Mouse (Mus musculus) kidney, postnatal 0 days (tissue): ENCODE measurements around the gene Gm49336. TPM values are rescaled to one million over a fixed set of nuclear protein-coding genes. Genes with fewer than 3 reads are reported as not detected.

ENCODE experiments used
- ATAC-seq: fragments of 200-750 bp; cut with Nextera tagmentation; replicated peaks from 2 replicates; pipeline ENCODE4 v1.8.0; 2017; ENCODE audit warnings: low read depth, moderate number of reproducible peaks, moderate TSS enrichment, moderate library complexity; ENCODE audit not compliant: low FRiP score
- DNase-seq: peaks from one replicate; pipeline ENCODE4 v3.0.0-alpha.2; 2016; ENCODE audit warnings: low spot score
- H3K27ac ChIP-seq: fragments of 300-500 bp; sonication (generic); 2 replicates; pipeline ENCODE4 v1.5.1; 2014; ENCODE audit warnings: mild to moderate bottlenecking
- H3K27me3 ChIP-seq: fragments of 300-500 bp; sonication (generic); 2 replicates; pipeline ENCODE4 v1.6.1; 2014; ENCODE audit warnings: low read length, mixed read lengths; ENCODE audit not compliant: insufficient read depth
- H3K36me3 ChIP-seq: fragments of 300-500 bp; sonication (generic); 2 replicates; pipeline ENCODE4 v1.6.1; 2014; ENCODE audit warnings: low read length, mixed read lengths; ENCODE audit not compliant: insufficient read depth
- H3K4me1 ChIP-seq: fragments of 300-500 bp; sonication (generic); replicated peaks from 2 replicates; pipeline ENCODE4 v1.6.1; 2014; ENCODE audit warnings: antibody characterized with exemption, low read length, mixed read lengths; ENCODE audit not compliant: insufficient read depth
- H3K4me2 ChIP-seq: fragments of 300-500 bp; sonication (generic); 2 replicates; pipeline ENCODE4 v1.6.1; 2014; ENCODE audit warnings: mild to moderate bottlenecking, low read length, moderate library complexity, mixed read lengths
- H3K4me3 ChIP-seq: fragments of 300-500 bp; sonication (generic); replicated peaks from 2 replicates; pipeline ENCODE4 v1.5.1; 2014; ENCODE audit warnings: low read depth, low read length
- H3K9ac ChIP-seq: fragments of 300-500 bp; sonication (generic); 2 replicates; pipeline ENCODE4 v1.6.1; 2014; ENCODE audit warnings: low read depth, low read length
- H3K9me3 ChIP-seq: fragments of 300-500 bp; sonication (generic); replicated peaks from 2 replicates; pipeline ENCODE4 v1.6.1; 2016; ENCODE audit warnings: low read length, inconsistent platforms, mixed read lengths
- CTCF ChIP-seq: IDR thresholded peaks from 2 replicates; pipeline ENCODE4 v1.5.1; 2016; ENCODE audit warnings: antibody characterized with exemption, low read depth, mild to moderate bottlenecking, moderate library complexity
- WGBS: fragments of 180-500 bp; shearing (Covaris S2); extraction: QIAGEN DNeasy Blood & Tissue Kit; methylation state at CpG from one replicate; pipeline ENCODE4 v1.1.7; 2014; 5-methylcytosine and 5-hydroxymethylcytosine counted together
- polyA plus RNA-seq: library from polyadenylated mRNA; unstranded; fragments of >200 nt; fragmentation: Nextera tagmentation; extraction: Ambion mirVana; gene quantifications from 2 replicates; pipeline ENCODE4 v1.2.1, GENCODE M21; 2015

The Gm49336 gene
- polyA plus RNA-seq, 1 experiment from 2014 or later: 32.6 TPM

DNA sequence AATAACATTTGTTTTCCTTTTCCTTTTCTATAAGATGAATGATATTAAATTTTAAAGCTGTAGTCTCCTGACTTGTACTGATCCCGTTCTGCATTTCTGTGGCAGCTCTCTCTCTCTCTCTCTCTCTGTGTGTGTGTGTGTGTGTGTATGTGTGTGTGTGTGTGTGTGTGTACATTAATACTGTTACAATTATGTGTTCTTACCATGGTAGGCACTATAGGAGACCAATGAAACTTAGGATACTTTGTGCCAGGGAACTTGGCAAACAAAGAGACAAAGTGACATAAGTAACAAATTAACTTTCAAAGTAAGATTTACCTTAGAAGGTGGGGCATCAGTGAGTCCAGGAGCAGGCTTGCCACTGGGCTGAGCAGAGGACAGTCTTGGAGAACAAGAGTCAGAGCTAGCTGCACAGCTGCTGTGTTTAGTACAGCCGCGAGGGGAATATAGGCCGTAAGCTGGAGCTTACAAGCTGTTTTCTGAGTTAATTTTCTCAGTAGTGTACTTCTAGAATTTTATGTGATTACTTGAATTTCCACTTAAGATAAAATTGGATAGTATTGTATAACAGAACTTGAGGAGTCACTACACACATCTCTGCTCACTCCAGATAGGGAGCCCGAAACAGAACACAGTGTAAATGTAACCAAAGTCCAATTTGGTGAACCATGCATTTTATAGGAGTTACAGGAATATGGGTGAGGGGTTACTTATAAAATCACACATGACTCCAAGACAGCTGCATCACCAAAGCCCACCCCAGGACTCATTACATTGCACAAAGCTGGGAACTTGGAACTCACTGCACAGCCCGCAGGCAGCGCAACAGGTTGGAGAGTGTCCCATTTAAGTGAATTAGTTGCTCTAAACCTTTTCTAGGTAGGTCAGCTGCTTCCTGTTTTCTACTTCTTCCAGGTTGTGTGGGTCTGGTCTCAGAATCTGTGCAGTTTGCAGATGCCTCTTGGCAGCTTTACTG, 24.3 kb upstream of the Gm49336 start:
- no peak overlapping the region for H3K4me3 ChIP-seq
- WGBS: 83% methylated on average over 7 of the region's 7 CpGs
- H3K36me3 ChIP-seq: no peaks in the 10 kb centered on the region
- H3K27me3 ChIP-seq: no peaks in the 10 kb centered on the region
- no peaks in the 10 kb centered on the region for H3K4me1 ChIP-seq
- H3K27ac ChIP-seq: peak overlapping the region; percentile 54; the same call in 1 of the 2 replicates
- H3K4me2 ChIP-seq: no peak overlapping the region
- H3K9ac ChIP-seq: no peak overlapping the region
- no peak for DNase-seq
- TF ChIP-seq CTCF: no peak
- no peaks in the 10 kb centered on the region for H3K9me3 ChIP-seq
- ATAC-seq: peak; percentile 77; the same call in 1 of the 2 replicates

DNA sequence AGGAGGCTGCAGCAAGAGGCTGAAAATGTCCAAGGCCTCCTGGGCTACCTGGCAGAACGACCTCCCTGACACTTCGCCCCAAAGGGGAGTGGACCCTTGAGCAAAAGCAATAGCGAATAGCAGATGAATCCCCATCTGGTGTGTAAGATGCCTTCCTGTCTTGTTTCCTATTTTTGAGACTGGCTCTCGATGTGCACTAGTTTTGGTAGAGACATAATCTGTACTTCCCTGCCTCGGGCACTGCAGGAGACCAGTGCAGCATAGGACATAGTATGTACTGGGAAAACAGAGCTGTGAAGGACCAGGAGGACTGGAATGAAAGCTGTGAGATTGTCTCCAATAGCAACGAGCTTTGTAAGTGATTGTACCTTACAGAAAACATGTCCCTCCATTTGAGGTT, 22.0 kb upstream of the Gm49336 start:
- H3K4me1 ChIP-seq: no peaks in the 10 kb centered on the region
- H3K27me3 ChIP-seq: no peaks in the 10 kb centered on the region
- no peaks in the 10 kb centered on the region for H3K9me3 ChIP-seq
- DNase-seq (no peak), ATAC-seq (no peak)
- H3K4me3 ChIP-seq: no peak overlapping the region
- H3K9ac ChIP-seq: no peak overlapping the region
- H3K27ac ChIP-seq: no peak overlapping the region
- no peaks in the 10 kb centered on the region for H3K36me3 ChIP-seq
- no peak for TF ChIP-seq CTCF
- WGBS: 79% methylated on average over 6 of the region's 6 CpGs
- no peak overlapping the region for H3K4me2 ChIP-seq

DNA sequence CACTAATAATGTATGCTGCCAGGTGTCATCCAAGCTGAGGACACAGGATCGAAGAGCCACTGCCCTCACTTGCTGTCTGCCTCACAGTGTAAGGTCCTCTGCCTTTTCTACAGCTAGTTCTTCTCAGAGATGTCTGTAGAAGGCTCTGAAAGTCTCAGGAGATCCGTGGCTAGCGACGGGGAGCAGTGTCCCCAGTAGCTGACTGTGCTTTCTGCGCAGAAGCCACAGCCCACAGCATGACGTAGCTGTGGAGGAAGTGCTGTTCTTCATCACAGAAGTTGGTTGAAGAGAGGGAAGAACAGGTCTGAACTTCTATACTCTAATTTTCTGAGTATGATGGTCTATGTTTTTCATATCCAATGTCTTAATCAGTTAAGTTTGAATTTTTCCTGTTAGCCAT, 18.0 kb upstream of the Gm49336 start:
- ATAC-seq (no peak), DNase-seq (no peak)
- no peaks in the 10 kb centered on the region for H3K9me3 ChIP-seq
- H3K27me3 ChIP-seq: no peaks in the 10 kb centered on the region
- H3K4me1 ChIP-seq: peaks cover 3% of the 10 kb centered on the region; the same call in 1 of the 2 replicates
- no peak overlapping the region for H3K9ac ChIP-seq
- H3K4me2 ChIP-seq: no peak overlapping the region
- H3K4me3 ChIP-seq: no peak overlapping the region
- H3K36me3 ChIP-seq: no peaks in the 10 kb centered on the region
- no peak for TF ChIP-seq CTCF
- H3K27ac ChIP-seq: no peak overlapping the region
- 81% methylated on average over 6 of the region's 6 CpGs for WGBS

DNA sequence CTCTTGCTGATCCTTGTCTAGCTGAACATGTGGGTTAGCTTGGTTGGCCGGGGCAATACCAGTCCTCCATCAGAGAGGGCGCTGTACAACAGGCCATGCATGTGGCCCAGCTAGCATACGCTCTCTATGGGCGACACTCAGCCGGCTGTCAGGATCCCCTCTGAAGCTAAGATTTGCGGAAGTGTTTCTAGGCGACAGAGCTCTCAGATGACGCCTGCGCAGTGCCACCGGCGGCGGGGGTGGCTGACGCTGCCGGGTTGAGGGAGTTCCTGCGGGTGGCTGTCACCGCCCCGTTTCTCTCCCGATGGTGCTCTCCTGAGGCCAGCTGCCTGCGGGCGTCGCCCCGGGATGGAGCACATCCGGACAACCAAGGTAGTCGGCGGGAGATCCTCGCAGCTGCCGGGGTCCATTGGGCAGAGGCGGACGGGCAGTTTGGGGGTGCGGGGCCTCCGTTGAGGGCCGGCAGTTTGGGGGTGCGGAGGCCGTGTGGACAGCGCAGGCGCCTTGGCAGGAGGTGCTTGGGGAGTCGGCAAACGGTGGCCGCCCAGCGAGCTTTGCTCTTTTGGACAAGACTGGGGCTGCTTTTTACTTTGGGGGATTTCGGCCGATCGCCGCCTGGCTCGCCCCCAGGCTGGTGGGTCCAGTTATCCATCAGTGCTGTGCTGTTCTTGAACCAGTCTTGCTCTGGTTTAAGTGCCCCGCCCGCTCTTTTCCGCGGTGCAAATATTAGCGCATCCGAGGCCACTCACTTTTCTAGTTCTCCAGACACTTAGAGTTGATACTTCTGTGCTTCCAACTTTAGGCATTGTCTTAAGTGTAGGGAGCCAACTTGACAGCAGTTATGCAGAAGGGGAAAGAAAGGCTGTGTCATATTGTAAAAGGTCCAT, 13.9 kb upstream of the Gm49336 start, which contains the start of gene Mtmr6:
TSS of gene Mtmr6 (plus strand) at position 239 of the 887 bp plus-strand sequence.
- peak; percentile 95 for TF ChIP-seq CTCF
- peak; percentile 99 for DNase-seq
- WGBS: under 1% methylated on average over 50 of the region's 51 CpGs

DNA sequence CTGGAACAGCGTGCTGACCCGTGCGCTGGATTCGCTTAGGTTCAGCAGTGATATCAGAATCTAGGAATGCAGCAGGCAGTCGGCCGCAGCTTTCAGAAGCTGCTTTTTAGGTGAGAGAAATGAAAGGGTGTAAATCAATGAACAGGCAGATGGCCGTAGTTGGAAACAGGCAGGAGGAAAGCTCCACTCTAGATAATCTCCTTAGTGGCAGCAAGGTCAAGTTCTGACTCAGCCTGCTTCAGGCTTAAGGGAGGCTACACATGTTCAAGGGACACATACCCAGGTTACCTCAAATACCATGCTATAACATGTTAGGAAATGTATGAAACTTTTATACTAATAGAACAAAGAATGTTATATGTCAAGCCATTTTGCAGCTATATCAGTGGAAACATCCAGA, 11.0 kb upstream of the Gm49336 start:
- no peak for TF ChIP-seq CTCF
- no peaks in the 10 kb centered on the region for H3K27me3 ChIP-seq
- H3K27ac ChIP-seq: no peak overlapping the region
- DNase-seq: no peak
- no peaks in the 10 kb centered on the region for H3K9me3 ChIP-seq
- no peak overlapping the region for H3K4me2 ChIP-seq
- H3K4me1 ChIP-seq: peaks cover 3% of the 10 kb centered on the region; the same call in 1 of the 2 replicates
- no peak overlapping the region for H3K9ac ChIP-seq
- ATAC-seq: no peak
- no peaks in the 10 kb centered on the region for H3K36me3 ChIP-seq
- 53% methylated on average over 7 of the region's 7 CpGs for WGBS
- no peak overlapping the region for H3K4me3 ChIP-seq

More for the DNA sequence above, 13.9 kb upstream of the Gm49336 start, which contains the start of gene Mtmr6:
- H3K9me3 ChIP-seq: no peaks in the 10 kb centered on the region
- H3K4me2 ChIP-seq: peak within 1 kb of the TSS; percentile 72
- ATAC-seq: peak; percentile 100
- peak within 1 kb of the TSS; percentile 89 for H3K4me3 ChIP-seq
- no peaks in the 10 kb centered on the region for H3K27me3 ChIP-seq
- peak within 1 kb of the TSS; percentile 70 for H3K9ac ChIP-seq
- peaks cover 3% of the 10 kb centered on the region; the same call in 1 of the 2 replicates for H3K4me1 ChIP-seq
- peak within 1 kb of the TSS; percentile 75 for H3K27ac ChIP-seq
- no peaks in the 10 kb centered on the region for H3K36me3 ChIP-seq

DNA sequence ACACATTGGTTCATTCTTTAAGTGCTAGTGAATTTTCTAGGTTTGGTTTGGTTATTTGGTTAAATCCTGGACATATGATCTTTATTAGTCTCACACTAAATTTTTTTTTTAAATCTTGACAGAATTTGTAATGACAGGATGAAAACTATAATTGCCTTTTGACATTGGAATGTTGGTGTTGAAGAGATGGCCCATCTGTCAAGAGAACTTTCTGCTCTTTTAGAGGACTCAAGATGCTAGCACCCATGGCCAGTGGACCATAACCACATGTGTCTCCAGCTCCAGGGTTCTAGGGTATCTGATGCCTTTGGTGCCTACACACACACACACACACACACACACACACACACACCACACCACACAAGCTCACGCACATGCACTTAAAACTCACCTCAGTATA, 6.5 kb upstream of the Gm49336 start:
- Histone ChIP-seq H3K4me2 (no peak overlapping the region), H3K4me3 (no peak overlapping the region), H3K9ac (no peak overlapping the region), H3K27ac (no peak overlapping the region), H3K27me3 (no peaks in the 10 kb centered on the region), H3K36me3 (no peaks in the 10 kb centered on the region), H3K4me1 (no peaks in the 10 kb centered on the region), H3K9me3 (no peaks in the 10 kb centered on the region)
- ATAC-seq (no peak), DNase-seq (no peak)
- WGBS: 86% methylated on average over 1 of the region's 1 CpGs
- TF ChIP-seq CTCF: no peak
